Mouse (Mus musculus) frontal cortex, adult 2 months (tissue): Measurements from ENCODE around the gene Rad18. TPM values are rescaled to one million over a fixed set of nuclear protein-coding genes. Genes with fewer than 3 reads are reported as not detected.
"Not testable (repeated sequence)": the region's sequence is repeated elsewhere in the genome, so short reads cannot be mapped to it uniquely, and the experiment has no call there.

ENCODE experiments used
- DNase-seq, 2 experiments: peaks; one replicate each; pipeline ENCODE4 v3.0.0; 2022; ENCODE audit warnings: low spot score in 1 of 2; ENCODE audit errors: extremely low spot score in 1 of 2
- polyA plus RNA-seq: library from polyadenylated mRNA; depleted of rRNA; stranded (reverse); fragments of >200 nt; gene quantifications from 2 replicates; pipeline ENCODE4 v1.2.3, GENCODE M21; 2012; rRNA removed

Gene Rad18
- 4.4 and 5.4 TPM in 2 replicates for polyA plus RNA-seq

DNA sequence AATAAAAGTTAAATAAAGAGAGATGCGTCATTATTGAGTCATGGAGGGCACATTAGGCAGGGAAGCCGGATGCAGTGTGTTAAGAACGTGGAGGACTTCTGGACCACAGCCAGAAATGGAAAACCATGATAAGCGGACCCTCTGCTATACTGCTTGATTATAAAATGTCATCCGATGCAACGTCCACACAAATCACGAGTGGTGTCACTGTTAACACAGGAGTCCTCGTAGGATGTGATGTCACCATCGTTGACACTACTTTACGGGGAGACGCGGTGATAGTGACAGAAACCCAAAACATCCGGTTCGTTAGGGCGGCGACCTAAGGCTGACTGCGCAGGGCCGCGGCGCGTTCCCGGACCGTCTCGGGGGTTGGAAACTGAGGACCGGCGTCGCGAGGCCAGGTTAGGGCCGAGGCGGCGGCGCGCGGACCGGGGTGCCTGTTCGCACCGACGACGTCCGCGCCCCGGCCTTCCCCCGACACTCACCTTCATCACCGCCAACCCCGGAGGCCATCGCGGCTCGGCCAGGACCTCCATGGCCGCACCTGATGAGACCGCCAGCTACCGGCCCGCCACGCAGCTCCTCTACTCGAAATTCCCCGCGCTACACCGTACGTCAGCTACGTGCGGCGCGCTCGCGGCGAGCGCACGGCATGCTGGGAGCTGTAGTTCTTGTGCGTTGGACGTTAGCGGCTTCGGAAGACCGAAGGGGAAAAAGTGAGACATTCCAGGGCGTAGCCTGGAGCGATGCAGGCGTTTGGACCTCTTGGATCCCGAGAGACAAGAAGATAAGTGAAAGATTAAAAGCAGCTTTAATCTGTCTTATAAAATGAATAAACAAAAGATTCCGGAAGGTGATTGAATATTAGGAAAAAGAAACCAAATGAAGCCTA is at the start of gene Rad18:
Gene Rad18, minus strand, starts transcription at position 631 of the 895 bp plus-strand sequence.
- peak in 1 of 2 experiments; percentile 89 for DNase-seq

DNA sequence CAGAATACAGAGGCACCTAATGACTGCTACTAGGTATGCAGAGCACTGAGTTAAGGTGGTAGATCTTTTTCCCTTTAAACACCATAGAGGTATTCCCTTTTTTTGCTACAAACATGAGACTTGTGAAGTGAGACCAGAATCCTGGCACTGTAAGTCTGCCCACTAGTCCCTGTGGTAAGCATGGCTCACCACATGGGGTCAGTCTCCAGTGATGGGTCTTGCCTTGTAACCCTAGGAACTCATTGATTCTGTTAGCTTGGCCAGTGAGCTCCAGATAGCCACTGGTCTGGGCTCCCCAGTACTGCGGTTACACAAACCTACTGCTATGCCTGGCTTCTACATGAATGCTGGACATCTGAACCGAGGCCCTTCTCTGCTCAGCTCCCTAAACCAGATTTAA is 45.8 kb upstream of the Rad18 start:
- no peak for DNase-seq

DNA sequence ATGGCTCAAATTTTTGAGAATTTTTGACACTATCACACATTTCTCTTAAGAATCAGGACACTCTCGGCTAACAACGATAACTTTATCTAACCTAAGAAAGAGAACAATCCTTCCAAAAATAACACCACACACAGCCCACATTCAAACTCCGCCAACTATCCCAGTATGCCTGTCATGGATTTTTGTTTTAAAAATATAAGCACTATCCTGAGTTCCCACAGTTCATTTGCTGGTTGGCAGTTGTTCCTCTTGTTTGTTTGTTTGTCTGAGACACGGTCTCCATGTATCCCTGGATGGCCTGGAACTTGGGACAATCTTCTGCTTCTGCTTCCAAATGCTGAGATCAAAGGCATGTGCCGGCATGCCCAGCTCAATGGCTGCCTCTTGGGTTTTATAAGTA is 45.3 kb upstream of the Rad18 start:
- DNase-seq, result no peak

DNA sequence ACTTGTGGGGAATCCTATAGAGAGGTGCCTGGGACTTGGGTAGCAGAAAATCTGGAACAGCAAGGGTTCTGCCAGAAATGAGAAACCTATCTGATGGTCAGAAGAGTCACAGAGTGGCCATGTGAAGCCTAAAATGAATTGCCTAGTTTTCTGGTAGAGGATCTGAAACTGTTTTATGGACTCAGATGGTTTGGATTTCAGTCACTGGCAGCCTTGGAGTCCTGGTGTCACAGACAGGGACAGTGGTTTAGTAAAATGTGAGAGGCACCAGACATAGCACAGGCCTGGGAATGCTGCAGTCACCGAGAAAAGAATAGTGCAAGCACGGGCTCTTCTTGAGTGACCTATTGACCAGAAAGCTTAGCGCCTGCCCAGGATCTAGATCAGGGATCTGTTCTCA is 43.1 kb upstream of the Rad18 start:
- DNase-seq, result no peak

DNA sequence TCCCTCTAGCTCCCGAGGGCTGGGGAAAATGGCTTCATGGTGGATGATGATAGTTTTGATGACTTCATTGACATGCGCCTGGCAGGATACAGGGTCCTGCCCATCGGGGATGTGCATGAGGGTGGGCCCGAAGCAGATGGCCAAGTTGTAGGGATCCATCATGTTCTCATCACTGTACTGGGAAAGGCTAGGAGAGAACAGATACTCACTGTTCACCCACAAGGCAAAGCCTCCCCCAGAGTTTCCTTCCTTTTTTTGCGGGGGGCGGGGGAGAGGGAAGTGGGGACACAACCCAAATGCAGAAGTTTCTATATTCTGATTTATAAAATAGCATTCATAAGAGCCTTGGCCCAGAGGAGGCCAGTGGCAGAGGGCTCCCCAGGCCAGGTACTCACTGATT is 42.4 kb upstream of the Rad18 start:
- DNase-seq, result no peak

DNA sequence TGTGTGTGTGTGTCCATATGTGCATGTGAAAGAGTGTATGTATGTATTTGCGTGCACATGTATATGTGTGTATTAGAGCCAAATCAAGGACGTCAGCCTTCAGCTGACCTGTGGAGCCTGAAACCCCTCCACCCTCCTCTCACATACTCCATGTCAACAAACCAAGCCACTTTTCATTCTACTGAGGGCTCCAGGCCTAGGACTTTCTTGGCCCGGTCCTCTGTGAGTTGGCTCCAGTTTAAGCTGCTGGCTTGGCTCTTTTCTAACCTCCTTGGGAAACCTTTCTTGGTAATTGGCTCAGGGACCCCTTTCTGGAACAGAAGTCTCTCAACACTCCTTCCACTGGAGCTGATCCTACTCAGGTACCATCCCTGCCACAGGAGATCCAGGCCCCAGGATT is 40.0 kb upstream of the Rad18 start:
- no peak for DNase-seq

DNA sequence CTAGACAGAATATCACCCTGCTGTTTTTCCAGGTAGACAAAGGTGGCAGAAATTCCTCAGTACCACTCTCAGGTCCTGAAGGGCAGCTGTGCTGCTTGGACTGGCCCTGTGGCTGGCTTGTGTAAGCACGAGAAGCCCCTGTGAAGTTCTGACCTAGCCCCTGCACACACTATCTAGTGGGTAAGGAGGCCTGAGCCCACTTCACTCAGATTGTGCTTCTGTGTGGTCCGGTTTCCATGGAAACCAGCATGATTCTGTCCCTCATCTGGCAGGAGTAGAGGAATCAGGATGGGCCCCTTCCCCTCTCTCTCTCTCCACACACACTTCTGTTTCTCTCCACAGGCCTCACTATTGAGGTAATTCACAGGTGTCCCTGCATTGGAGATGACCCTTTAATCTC is 38.6 kb upstream of the Rad18 start:
- DNase-seq, result no peak

DNA sequence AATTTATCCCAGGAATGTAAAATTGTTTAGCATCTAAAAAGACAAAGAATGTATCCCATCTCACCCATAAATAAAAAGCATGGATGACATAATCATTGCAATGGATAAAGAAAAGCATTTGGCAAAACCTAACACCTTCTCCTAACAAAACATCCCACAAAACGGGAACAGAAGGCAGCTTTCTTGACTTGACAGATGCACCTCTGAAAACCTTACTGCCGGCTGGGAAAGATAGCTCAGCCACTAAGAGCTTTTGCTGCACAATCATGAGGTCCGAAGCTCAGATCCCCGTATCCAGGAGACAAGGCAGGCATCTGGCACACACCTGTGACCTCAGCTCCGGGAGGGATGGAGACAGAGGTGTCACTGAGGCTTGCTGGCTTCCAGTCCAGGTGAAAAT is 37.5 kb upstream of the Rad18 start:
- peak in 1 of 2 experiments; percentile 52 for DNase-seq

DNA sequence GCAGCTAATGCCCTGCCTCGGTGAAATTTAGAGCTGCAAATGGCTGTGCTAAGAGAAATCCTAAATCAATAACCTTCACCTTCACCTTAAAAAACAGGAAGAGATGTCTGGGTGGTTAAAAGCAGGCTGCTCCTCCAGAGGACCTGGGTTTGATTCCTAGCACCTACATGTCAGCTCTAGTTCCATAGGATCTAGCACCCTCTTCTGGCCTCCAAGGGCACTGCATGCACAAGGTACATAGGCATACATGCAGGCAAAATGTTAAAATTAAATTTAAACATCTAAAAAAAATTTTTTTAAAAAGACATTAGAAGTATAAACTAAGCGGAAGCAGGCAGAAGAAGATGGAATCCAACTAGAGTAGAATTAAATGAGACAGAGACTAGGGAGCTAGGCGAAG is 35.9 kb upstream of the Rad18 start:
- DNase-seq, result no peak

DNA sequence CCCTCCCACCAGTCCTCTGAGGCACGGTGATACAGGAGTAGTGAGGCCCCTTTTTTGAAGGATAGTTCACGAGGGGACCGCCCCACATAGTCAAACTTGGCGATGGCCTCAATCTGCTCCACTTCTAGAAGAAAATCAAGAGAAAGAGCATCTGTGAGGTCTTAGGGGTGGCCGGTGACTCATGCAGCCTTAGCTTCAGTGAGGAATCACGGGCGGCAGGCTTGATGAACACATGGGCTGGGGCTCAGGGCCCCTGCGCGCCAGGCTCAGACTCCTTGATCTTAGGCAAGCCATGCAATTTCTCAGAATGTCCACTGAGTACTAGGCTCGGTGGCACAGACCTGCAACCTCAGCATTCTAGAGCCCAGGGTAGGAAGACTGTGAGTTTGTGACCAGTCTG is 34.9 kb upstream of the Rad18 start:
- DNase-seq, result no peak

DNA sequence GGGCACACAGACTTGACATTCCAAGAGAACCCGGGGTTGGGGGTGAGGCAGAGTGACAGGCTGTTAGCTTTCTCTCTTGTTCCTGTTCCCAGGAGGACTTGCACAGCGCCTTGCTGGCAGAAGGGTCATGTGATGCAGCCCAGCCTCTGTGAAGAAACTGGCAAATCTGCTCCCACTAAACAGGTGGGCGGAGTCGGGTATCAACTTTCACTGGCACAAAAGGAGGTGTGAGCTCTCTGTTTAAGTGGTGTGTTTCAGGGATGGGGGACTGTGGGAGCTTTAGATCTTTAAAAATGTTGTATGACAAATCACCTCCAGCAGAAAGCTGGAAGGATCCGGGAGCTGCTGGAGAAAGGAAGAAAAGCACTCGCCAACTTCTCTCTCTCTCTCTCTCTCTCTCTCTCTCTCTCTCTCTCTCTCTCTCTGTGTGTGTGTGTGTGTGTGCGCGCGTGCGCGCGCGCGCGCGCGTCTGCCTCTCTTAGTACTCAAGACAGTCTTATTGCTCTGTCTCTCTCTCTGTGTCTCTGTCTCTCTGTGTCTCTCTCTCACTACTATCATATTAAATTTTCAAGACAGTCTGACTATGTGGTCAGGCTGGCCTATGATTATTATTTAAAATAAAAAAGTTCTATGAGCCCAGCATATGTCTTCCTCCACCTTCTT is 32.4 kb upstream of the Rad18 start:
- peak; percentile 90 to 93 for DNase-seq

DNA sequence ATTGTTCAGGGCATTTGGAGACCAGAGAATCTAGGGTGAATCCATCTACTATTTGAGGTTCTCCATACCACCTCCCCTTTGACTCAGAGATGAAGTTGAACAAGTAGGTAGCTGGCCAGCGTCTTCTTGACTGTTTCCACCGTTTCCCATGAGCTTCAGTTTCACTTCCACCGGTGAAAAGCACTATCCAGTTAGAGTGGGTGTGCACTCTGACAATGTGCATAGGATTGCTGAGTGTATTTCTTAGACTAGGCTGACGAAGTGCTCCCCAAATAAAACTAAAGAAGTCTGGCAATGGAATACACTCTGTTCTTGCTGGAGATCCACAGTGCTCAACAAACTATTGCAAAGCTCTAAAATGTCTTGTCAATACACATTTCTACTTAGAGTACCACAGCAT is 29.0 kb upstream of the Rad18 start:
- DNase-seq, result no peak

DNA sequence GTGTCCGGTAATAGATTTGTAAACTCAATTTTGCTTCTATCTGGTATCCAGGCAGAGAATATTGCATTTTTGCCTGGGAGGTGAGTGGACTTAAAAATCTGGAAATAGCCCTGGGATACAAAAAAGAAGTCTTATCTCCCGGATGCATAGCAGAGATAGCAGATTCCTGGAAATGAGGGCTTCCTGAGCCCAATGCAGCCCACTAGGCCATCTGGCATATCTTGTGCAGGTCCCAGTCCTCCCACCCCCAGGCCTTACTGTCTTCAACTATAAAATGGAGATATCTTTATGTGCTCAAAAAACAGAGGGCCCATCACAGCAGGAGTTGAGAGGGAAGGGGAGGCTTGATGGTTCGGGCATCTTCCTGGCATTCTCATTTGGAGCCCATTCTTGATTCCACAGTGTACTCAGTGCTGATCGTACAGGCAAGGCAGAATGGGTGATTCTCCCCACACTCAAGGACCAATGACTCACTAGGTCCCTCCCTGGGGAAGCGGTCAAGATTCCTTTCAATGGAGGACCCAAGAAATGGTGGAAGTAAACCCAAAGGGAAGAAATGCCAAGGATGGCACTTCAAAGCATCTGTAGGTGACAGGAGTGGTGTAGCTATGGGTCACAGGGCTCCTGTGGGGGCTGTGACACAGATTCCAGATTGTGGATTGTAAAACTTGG is 24.1 kb upstream of the Rad18 start:
- no peak for DNase-seq

DNA sequence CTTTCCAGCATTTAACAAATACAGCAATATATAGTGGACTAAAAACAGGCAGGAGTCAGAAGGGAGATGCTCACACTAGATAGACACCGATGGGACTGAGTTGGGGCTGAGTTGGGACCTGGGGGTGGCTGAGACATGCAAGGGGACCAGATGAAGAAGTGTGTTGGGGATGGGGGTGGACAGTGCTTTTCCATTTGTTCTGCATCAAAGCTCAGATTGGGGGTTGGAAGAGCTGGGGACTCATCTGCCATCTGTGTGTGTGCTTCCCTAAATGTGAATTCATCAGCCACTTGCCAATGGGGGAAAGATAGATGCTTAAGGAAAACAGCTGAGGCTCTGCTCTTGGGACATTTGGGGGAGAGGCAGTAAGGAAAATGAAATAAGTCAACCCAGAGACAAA is 23.5 kb upstream of the Rad18 start:
- peak in 1 of 2 experiments; percentile 63 for DNase-seq

DNA sequence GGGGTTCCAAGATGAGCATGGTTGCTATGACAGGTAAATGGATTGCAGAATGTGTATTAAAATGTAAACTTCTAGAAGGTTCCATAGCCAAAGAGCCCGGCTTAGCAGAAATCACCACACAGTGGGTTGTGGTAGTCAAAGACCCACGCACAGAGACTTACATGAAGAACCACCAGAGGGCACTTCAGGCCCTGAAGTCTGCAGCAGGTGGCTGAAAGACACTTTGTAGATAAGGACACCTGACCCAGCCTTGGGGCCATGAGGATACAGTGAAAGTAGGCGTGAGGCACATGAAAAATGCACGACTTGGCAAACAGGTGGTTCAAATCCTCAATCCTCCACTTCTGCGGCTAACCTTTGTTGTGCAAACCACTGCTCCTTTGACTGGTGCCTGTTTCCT is 20.7 kb upstream of the Rad18 start:
- peak in 1 of 2 experiments; percentile 69 for DNase-seq

DNA sequence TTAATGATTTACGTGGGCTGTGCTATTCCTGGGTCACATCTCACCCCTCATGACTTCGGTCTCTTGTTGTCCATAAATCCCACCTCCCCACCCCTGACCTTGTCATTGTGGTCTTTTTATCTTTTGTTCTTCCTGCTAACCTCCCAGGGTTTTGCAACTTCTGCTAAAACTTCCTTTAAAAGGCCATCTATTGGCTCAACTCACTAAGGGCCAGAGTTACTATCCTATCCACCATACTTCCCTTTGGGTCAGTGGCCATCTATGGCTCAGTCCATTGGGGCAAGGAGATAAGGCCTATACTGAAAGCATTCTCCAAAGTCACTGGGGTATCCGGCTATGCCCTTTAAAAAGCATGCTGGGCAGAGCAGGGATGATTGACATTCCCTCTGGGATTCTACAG is 17.5 kb upstream of the Rad18 start:
- no peak for DNase-seq

DNA sequence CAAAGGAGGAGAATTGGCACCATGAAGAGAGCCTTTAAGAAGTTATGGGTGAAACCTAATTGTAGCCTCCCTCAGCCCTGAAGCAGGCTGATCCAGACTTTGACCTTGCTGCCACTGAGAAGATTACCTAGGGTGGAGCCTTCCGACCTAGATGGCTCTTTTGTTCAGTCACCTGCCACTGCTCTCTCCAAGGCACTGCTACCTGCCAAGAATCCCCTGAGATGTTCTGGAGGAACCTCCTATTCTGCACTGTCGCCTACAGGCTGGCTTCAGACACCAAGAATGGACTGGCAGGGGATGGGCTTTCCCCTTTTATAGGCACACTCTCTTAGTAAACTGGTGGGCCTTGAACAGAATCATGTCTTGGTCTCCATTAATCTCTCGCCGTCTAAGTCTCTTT is 5.8 kb upstream of the Rad18 start:
- DNase-seq, result not testable (repeated sequence)

DNA sequence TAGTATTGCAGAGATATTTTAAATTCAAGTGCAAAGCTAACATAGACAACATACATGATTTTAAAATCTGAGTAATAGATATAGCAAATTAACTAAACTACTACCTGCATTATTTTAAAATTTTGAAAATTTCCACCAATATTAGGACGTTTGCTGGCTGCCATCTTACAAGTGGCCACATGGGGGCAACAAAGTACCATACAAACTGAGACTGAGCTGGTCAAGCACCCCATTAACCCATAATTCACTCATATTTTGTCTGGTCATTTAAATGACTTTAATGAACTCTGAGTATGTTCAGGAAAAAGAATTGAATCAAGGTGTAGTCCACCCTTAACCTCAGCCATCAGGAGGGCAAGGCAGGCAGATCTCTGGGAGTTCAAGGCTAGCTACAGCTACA is 3.9 kb upstream of the Rad18 start:
- DNase-seq, result peak in 1 of 2 experiments; percentile 79

DNA sequence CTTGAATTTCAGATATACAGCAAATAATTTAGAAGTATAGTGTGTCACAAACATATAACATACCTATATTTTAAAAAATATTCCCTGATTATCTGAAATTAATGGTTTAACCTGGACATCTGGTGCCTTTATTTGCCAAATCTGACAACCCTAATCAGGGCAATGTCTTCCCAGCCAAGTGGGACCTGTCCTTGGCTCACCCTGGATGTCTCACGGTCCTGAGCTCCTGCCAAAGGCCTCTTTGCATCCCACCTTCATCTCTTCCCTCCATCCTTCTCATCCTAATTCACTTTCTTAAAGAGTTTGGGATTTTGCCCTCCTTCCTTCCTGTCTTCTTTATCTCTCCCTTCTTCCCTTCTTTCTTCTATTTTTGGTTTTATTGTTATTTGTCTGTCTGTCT is 2.6 kb upstream of the Rad18 start:
- no peak for DNase-seq

DNA sequence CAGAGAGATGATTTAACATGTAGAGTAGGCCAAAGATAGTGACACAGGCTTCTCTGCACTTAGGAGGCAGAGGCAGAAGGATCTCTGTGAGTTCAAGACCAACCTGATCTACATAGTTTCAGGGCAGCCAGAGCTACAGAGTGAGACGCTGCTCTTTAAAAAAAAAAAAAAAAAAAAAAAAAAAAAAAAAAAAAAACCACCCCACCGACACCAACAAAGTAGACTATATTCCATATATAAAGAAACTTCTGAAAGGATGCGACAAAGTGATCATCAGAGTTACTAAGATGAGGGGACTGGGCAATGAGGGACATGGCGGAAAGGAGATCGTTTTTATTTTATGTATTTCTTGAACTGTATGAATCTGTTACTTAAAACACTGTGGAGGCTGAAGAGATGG is 2.0 kb downstream of the Rad18 start:
- no peak for DNase-seq

DNA sequence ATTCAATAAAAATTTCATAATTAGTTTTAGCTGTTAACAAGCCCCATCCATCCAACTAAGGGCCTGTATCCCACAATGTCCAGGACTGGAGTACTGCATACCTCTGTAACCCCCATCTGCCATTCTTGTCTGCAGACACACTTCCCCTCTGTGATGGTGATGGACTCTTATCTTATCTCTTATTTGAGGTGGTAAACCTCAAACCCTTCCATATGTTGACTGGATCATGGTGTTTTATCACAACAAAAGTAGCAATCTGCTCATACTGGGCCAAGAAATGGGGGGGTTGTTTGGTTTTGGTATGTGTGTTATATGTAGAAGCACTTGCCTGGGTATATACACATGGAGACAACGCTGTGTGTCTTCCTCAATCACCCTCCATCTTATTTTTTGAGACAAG is 5.0 kb downstream of the Rad18 start:
- DNase-seq, result no peak

DNA sequence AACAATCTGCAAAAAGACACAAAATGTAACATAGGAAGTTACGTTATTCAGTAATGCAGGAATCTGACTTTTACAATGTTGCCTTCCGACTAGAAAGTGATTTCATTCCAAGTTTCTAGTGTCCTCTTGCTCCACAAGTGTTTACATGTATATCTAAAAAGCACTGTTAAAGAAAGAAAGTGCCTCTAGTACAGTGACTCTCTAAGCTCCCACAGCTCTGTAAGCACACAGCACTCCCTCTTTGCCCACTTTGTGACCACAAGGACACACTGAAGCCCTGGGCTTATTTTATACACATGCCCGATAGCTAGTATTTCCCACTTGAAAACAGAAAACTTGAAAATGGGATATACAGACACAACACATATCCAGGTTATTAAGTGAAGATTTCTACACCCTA is 8.5 kb downstream of the Rad18 start:
- no peak for DNase-seq
